Mouse (Mus musculus) heart, embryonic 13.5 days (tissue): ENCODE measurements around the gene Atpaf1. TPM values are rescaled to one million over a fixed set of nuclear protein-coding genes. Genes with fewer than 3 reads are reported as not detected.

Source experiments
- ATAC-seq: fragments of 200-750 bp; cut with Nextera tagmentation; 2 replicates; pipeline ENCODE4 v1.8.0; 2017; ENCODE audit warnings: moderate TSS enrichment; ENCODE audit not compliant: insufficient number of reproducible peaks, low FRiP score, low TSS enrichment; ENCODE audit errors: extremely low read depth
- H3K27ac ChIP-seq: fragments of 300-500 bp; sonication (generic); replicated peaks from 2 replicates; pipeline ENCODE4 v1.5.1; 2015; ENCODE audit warnings: moderate library complexity, mild to moderate bottlenecking, inconsistent platforms
- H3K27me3 ChIP-seq: fragments of 300-500 bp; sonication (generic); replicated peaks from 2 replicates; pipeline ENCODE4 v1.6.1; 2015; ENCODE audit warnings: mild to moderate bottlenecking, inconsistent platforms
- H3K36me3 ChIP-seq: fragments of 300-500 bp; sonication (generic); 2 replicates; pipeline ENCODE4 v1.6.1; 2015; ENCODE audit warnings: mild to moderate bottlenecking, inconsistent platforms
- H3K4me1 ChIP-seq: fragments of 300-500 bp; sonication (generic); 2 replicates; pipeline ENCODE4 v1.6.1; 2015; ENCODE audit warnings: inconsistent platforms
- H3K4me2 ChIP-seq: fragments of 300-500 bp; sonication (generic); 2 replicates; pipeline ENCODE4 v1.6.1; 2015; ENCODE audit warnings: inconsistent platforms, mild to moderate bottlenecking, moderate library complexity
- H3K4me3 ChIP-seq: fragments of 300-500 bp; sonication (generic); 2 replicates; pipeline ENCODE4 v1.5.1; 2015; ENCODE audit warnings: moderate library complexity, mild to moderate bottlenecking, inconsistent platforms
- H3K9ac ChIP-seq: fragments of 300-500 bp; sonication (generic); 2 replicates; pipeline ENCODE4 v1.6.1; 2015; ENCODE audit warnings: inconsistent platforms, mild to moderate bottlenecking, moderate library complexity
- H3K9me3 ChIP-seq: fragments of 300-500 bp; sonication (generic); 2 replicates; pipeline ENCODE4 v1.6.1; 2016; ENCODE audit warnings: inconsistent platforms
- WGBS: fragments of 180-500 bp; shearing (Covaris S2); methylation state at CpG from one replicate; pipeline ENCODE4 v1.1.7; 2015; ENCODE audit warnings: mixed read lengths; 5-methylcytosine and 5-hydroxymethylcytosine counted together
- polyA plus RNA-seq: library from polyadenylated mRNA; unstranded; fragments of >200 nt; fragmentation: Nextera tagmentation; extraction: Ambion mirVana; gene quantifications from 2 replicates; pipeline ENCODE4 v1.2.1, GENCODE M21; 2015

Gene Atpaf1
- polyA plus RNA-seq, 1 experiment from 2014 or later, result 54.5 TPM

GRCm38 (mm10) chr4:115764581-115764980 lies 20.0 kb upstream of the Atpaf1 start:
- 93% methylated on average over 11 of the region's 11 CpGs for WGBS
- H3K9ac ChIP-seq, result no peak overlapping the region

GRCm38 (mm10) chr4:115767647-115768467 lies 16.8 kb upstream of the Atpaf1 start:
- Histone ChIP-seq H3K4me3 (no peak overlapping the region), H3K4me1 (no peaks in the 10 kb centered on the region), H3K4me2 (no peak overlapping the region), H3K9me3 (no peaks in the 10 kb centered on the region), H3K36me3 (peaks cover 85% of the 10 kb centered on the region), H3K27ac (no peak overlapping the region), H3K9ac (no peak overlapping the region), H3K27me3 (no peaks in the 10 kb centered on the region)
- ATAC-seq, result no peak
- 81% methylated on average over 11 of the region's 11 CpGs for WGBS

More at GRCm38 (mm10) chr4:115764581-115764980, 20.0 kb upstream of the Atpaf1 start:
- Histone ChIP-seq H3K27ac (no peak overlapping the region), H3K36me3 (peaks cover 85% of the 10 kb centered on the region), H3K4me3 (no peak overlapping the region), H3K4me2 (no peak overlapping the region), H3K27me3 (no peaks in the 10 kb centered on the region), H3K9me3 (no peaks in the 10 kb centered on the region), H3K4me1 (no peaks in the 10 kb centered on the region)
- no peak for ATAC-seq

DNA sequence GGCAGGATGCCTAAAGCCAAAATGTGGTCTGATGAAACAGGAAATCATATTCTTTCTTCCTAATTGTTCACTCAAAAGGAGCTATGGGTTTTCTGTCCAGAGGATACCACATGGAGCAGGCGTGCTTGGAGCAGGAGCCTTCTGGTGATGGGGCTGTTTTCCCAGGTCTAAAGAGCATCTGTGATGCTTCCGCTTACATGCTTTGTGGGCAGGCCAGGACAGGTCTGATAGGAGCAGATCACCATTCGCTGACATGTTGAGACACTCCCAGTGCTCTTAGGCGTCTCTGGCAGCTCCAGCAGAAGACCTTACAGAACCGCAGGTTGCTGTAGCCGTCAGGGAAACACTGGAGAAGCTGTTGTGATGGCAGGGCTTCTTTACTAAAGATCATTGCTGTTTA lies 9.6 kb upstream of the Atpaf1 start:
- H3K9me3 ChIP-seq, result no peaks in the 10 kb centered on the region
- ATAC-seq, result no peak
- no peak overlapping the region for H3K4me2 ChIP-seq
- H3K36me3 ChIP-seq, result peaks cover 72% of the 10 kb centered on the region
- H3K27me3 ChIP-seq, result no peaks in the 10 kb centered on the region
- no peaks in the 10 kb centered on the region for H3K4me1 ChIP-seq
- no peak overlapping the region for H3K4me3 ChIP-seq
- 83% methylated on average over 6 of the region's 6 CpGs for WGBS
- no peak overlapping the region for H3K9ac ChIP-seq
- no peak overlapping the region for H3K27ac ChIP-seq

DNA sequence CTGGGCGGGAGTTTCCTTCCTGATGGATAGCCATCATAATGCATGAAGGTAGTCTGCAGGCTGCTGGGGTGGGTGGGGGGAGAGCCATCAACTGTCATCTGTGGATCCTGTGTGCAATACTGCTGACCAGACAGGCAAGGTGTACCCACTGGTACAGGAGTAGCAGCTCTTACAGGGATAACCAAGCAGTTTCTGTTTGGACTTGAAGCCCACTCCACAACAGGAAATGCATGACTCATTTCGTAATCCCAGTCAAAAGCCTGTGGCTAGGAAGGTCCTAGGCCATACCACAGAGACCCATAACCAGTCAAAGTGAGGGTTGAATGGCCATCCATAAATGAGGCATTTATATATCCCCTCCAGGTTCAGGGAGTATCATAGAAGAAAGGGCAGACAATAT lies 7.0 kb upstream of the Atpaf1 start:
- no peaks in the 10 kb centered on the region for H3K9me3 ChIP-seq
- no peak overlapping the region for H3K4me3 ChIP-seq
- H3K36me3 ChIP-seq, result peaks cover 51% of the 10 kb centered on the region
- H3K27ac ChIP-seq, result no peak overlapping the region
- H3K27me3 ChIP-seq, result no peaks in the 10 kb centered on the region
- 88% methylated on average over 2 of the region's 2 CpGs for WGBS
- no peak for ATAC-seq
- no peak overlapping the region for H3K9ac ChIP-seq
- no peak overlapping the region for H3K4me2 ChIP-seq
- peaks cover 8% of the 10 kb centered on the region; the same call in 1 of the 2 replicates for H3K4me1 ChIP-seq

DNA sequence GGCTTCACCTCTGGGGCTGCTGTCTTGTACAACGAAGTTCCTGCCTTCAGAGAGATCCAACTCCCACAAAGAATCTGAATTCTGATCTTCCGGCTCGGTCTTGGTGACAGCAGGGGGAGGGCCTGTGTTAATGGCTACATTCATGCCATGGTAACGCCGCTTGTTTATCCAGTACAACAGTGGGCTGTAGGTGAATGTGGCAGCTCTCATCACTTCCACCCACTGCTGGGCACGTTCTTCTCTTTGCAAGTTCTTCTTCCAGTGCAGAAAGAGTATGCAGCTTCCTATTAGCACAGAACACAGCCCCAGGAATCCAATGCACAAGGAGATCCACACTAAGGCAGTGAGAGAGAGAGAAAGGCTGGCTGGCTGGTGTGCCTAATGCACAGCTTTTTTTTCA lies 4.3 kb upstream of the Atpaf1 start:
- Histone ChIP-seq H3K4me2 (no peak overlapping the region), H3K27ac (no peak overlapping the region), H3K9me3 (no peaks in the 10 kb centered on the region), H3K9ac (no peak overlapping the region), H3K27me3 (no peaks in the 10 kb centered on the region), H3K4me3 (no peak overlapping the region), H3K4me1 (peaks cover 17% of the 10 kb centered on the region), H3K36me3 (peaks cover 29% of the 10 kb centered on the region)
- 30% methylated on average over 6 of the region's 6 CpGs for WGBS
- no peak for ATAC-seq

GRCm38 (mm10) chr4:115780918-115781317 lies 3.7 kb upstream of the Atpaf1 start, which contains the start of gene Tex38:
Tex38 (minus strand) TSS chr4:115781018.
- no peak for ATAC-seq
- no peak within 1 kb of the TSS for H3K9ac ChIP-seq
- WGBS, result 69% methylated on average over 3 of the region's 3 CpGs

DNA sequence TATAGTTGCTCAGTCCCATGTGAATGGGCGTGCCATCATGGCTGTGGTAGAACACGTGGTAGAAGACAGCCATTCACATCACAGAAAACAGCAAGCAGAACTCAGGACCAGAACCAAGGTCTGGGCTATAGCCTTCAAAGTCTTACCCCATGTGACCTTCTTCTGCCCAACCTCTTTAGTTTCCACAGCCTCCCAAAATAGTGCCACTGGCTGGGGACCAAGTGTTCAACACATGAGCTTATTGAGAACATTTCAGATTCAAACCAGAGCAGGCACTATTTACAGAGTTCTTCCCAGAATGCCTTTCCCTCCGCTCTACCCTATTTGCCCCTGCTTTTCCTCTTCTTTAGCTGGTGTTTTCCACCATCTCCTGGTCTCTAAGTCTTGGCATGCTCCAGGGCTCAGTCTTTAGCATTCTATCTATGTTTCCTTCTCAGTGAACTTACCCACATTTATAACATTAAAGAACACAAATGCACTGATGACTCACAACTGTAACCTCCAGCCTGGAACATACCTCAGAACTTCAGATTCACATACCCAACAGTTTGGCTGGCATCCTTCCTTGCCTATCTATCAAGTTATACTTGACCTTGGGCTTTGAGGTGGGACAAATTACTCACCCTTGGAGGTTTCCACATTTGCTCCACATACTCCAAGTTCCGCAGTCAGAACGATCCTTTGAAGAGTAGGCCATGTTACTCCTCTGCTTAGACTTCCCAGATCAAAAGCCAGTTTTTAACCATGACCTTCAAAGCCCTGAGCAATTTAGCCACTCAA lies 2.4 kb upstream of the Atpaf1 start:
- Histone ChIP-seq H3K27me3 (no peaks in the 10 kb centered on the region), H3K36me3 (peaks cover 19% of the 10 kb centered on the region)
- ATAC-seq, result no peak

More at GRCm38 (mm10) chr4:115780918-115781317, 3.7 kb upstream of the Atpaf1 start, which contains the start of gene Tex38:
- H3K4me3 ChIP-seq, result no peak within 1 kb of the TSS
- no peak within 1 kb of the TSS for H3K4me2 ChIP-seq
- H3K36me3 ChIP-seq, result peaks cover 25% of the 10 kb centered on the region
- no peak within 1 kb of the TSS for H3K27ac ChIP-seq
- peaks cover 23% of the 10 kb centered on the region for H3K4me1 ChIP-seq
- no peaks in the 10 kb centered on the region for H3K27me3 ChIP-seq
- no peaks in the 10 kb centered on the region for H3K9me3 ChIP-seq

GRCm38 (mm10) chr4:115785511-115786034 lies 961 bp downstream of the Atpaf1 start:
- Histone ChIP-seq H3K36me3 (peaks cover 38% of the 10 kb centered on the region), H3K4me1 (peaks cover 27% of the 10 kb centered on the region), H3K4me3 (peak overlapping the region; percentile 84), H3K9me3 (no peaks in the 10 kb centered on the region), H3K9ac (peak overlapping the region; percentile 91), H3K27me3 (no peaks in the 10 kb centered on the region), H3K27ac (peak overlapping the region; percentile 73), H3K4me2 (peak overlapping the region; percentile 88)
- WGBS, result 45% methylated on average over 7 of the region's 7 CpGs
- ATAC-seq, result no peak

More for the DNA sequence above, 2.4 kb upstream of the Atpaf1 start:
- H3K4me1 ChIP-seq, result peaks cover 31% of the 10 kb centered on the region
- H3K9ac ChIP-seq, result no peak overlapping the region
- no peak overlapping the region for H3K27ac ChIP-seq
- WGBS, result 81% methylated on average over 5 of the region's 5 CpGs
- H3K9me3 ChIP-seq, result no peaks in the 10 kb centered on the region
- H3K4me2 ChIP-seq, result no peak overlapping the region
- H3K4me3 ChIP-seq, result no peak overlapping the region

DNA sequence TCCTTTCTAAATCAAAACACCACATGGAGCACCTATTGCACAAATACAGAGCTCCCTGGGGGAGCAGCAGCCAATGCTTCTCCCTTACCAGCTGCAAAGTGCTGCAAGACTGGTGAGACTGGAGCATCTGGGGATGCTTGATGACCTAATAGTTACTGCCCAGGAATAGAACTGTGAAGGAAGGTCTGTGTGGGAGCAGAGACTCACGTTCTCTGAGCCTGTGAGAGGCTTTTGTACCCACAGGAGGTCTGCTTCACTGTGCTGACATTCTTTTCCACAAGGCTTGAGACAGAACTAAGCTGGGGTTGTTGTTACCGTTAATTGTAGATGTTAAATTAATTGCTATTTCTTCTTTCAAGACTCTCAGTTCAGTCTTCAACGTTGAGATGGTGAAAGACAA lies 6.3 kb downstream of the Atpaf1 start:
- H3K36me3 ChIP-seq, result peaks cover 82% of the 10 kb centered on the region
- H3K27ac ChIP-seq, result no peak overlapping the region
- no peak overlapping the region for H3K4me2 ChIP-seq
- no peak overlapping the region for H3K4me3 ChIP-seq
- no peaks in the 10 kb centered on the region for H3K9me3 ChIP-seq
- no peak for ATAC-seq
- 71% methylated on average over 3 of the region's 3 CpGs for WGBS
- H3K9ac ChIP-seq, result no peak overlapping the region
- peaks cover 9% of the 10 kb centered on the region for H3K4me1 ChIP-seq
- no peaks in the 10 kb centered on the region for H3K27me3 ChIP-seq

DNA sequence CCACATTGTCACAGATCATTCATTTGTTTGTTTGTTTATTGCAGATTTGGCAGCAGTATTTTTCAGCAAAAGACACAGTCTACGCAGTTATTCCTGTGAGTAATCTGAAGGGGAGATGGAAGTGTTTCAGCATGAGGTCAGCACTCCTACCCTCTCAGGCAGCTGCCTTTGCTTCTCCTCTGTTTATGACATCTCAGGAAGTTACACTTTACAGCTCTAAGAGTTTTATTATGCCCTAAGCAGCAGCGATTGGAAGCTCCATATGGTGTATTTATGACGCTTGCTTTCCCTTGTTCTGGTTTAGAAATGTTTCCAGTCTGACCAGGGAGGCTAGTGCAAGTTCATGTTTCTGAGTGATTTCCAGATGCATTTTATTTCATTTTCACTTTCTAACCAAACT lies 10.7 kb downstream of the Atpaf1 start:
- Histone ChIP-seq H3K27me3 (no peaks in the 10 kb centered on the region), H3K36me3 (peaks cover 90% of the 10 kb centered on the region), H3K9me3 (no peaks in the 10 kb centered on the region), H3K4me2 (no peak overlapping the region), H3K9ac (no peak overlapping the region), H3K4me3 (no peak overlapping the region), H3K27ac (no peak overlapping the region), H3K4me1 (no peaks in the 10 kb centered on the region)
- WGBS, result 89% methylated on average over 3 of the region's 3 CpGs
- no peak for ATAC-seq

- Histone ChIP-seq H3K9ac (no peak overlapping the region), H3K4me1 (no peaks in the 10 kb centered on the region), H3K27me3 (no peaks in the 10 kb centered on the region), H3K4me2 (no peak overlapping the region), H3K9me3 (no peaks in the 10 kb centered on the region), H3K27ac (no peak overlapping the region), H3K36me3 (peaks cover 83% of the 10 kb centered on the region), H3K4me3 (no peak overlapping the region)
- WGBS, result 81% methylated on average over 3 of the region's 3 CpGs
- ATAC-seq, result no peak
Measured at GRCm38 (mm10) chr4:115799981-115800380, 15.4 kb downstream of the Atpaf1 start.
